Mouse (Mus musculus): ENCODE data around the gene Gm21677. TPM values are rescaled to one million over a fixed set of nuclear protein-coding genes. Genes with fewer than 3 reads are reported as not detected.

Gene Gm21677
- total RNA-seq (2023) = not detected

DNA sequence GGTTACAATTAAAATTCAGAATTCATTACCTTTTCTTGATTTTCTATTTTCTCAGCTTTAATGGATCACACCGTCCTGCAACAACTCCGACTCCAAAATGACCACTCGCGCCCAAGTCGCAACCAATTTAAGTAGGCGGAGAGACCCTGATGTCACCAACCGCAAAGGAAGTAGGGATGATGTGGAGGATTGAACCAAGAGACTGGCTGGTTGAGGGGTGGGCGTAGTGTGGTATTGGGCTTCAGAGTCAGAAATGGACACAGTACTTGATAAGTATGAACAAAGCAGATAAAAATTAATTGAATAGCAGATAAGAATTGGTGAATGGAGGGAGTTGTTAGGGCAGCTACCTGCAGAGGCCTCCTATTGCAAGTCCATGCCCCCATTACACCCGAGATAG, at the start of gene Gm21677:
Gene Gm21677, minus strand, starts transcription at position 101 of the 400 bp plus-strand sequence.

DNA sequence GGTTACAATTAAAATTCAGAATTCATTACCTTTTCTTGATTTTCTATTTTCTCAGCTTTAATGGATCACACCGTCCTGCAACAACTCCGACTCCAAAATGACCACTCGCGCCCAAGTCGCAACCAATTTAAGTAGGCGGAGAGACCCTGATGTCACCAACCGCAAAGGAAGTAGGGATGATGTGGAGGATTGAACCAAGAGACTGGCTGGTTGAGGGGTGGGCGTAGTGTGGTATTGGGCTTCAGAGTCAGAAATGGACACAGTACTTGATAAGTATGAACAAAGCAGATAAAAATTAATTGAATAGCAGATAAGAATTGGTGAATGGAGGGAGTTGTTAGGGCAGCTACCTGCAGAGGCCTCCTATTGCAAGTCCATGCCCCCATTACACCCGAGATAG, 39.0 kb upstream of the Gm21677 start, which contains the start of gene Gm21693:
Gene Gm21693, minus strand, starts transcription at position 101 of the 400 bp plus-strand sequence.

Other genes with a start within 250 kb of the Gm21677 start
- not detected for gene Gm21693, start 38.9 kb upstream of the Gm21677 start, total RNA-seq (2023)
- gene Gm21704, start 103.7 kb upstream of the Gm21677 start, total RNA-seq (2023) = not detected
- gene Gm21708, start 103.7 kb upstream of the Gm21677 start, total RNA-seq (2023) = not detected

All from neutrophil, adult 59 days (primary cell).